Mouse (Mus musculus) midbrain, embryonic 11.5 days (tissue): Measurements from ENCODE around the gene Gfpt2. TPM values are rescaled to one million over a fixed set of nuclear protein-coding genes. Genes with fewer than 3 reads are reported as not detected.
"Not testable (repeated sequence)": the region's sequence is repeated elsewhere in the genome, so short reads cannot be mapped to it uniquely, and the experiment has no call there.

Experiments
- ATAC-seq: fragments of 200-750 bp; cut with Nextera tagmentation; 2 replicates; pipeline ENCODE4 v1.8.0; 2017; ENCODE audit warnings: moderate TSS enrichment, moderate library complexity; ENCODE audit not compliant: low FRiP score
- DNase-seq: peaks from one replicate; pipeline ENCODE4 v3.0.0; 2015; ENCODE audit warnings: low spot score; ENCODE audit errors: missing footprints
- H3K27ac ChIP-seq: fragments of 300-500 bp; sonication (generic); 2 replicates; pipeline ENCODE4 v1.5.1; 2014; ENCODE audit warnings: low read depth, low read length
- H3K27me3 ChIP-seq: fragments of 300-500 bp; sonication (generic); 2 replicates; pipeline ENCODE4 v1.6.1; 2014; ENCODE audit warnings: mild to moderate bottlenecking, low read length, moderate library complexity, mixed read lengths; ENCODE audit not compliant: control insufficient read depth, insufficient read depth
- H3K36me3 ChIP-seq: fragments of 300-500 bp; sonication (generic); 2 replicates; pipeline ENCODE4 v1.6.1; 2014; ENCODE audit warnings: mild to moderate bottlenecking, low read length, moderate library complexity, mixed read lengths; ENCODE audit not compliant: control insufficient read depth, insufficient read depth
- H3K4me1 ChIP-seq: fragments of 300-500 bp; sonication (generic); 2 replicates; pipeline ENCODE4 v1.6.1; 2014; ENCODE audit warnings: low read length; ENCODE audit not compliant: control insufficient read depth, insufficient read depth
- H3K4me2 ChIP-seq: fragments of 300-500 bp; sonication (generic); 2 replicates; pipeline ENCODE4 v1.6.1; 2014; ENCODE audit warnings: mild to moderate bottlenecking, moderate library complexity
- H3K4me3 ChIP-seq: fragments of 300-500 bp; sonication (generic); 2 replicates; pipeline ENCODE4 v1.5.1; 2014; ENCODE audit warnings: low read depth, low read length
- H3K9ac ChIP-seq: fragments of 300-500 bp; sonication (generic); 2 replicates; pipeline ENCODE4 v1.6.1; 2014; ENCODE audit warnings: low read length
- H3K9me3 ChIP-seq: fragments of 300-500 bp; sonication (generic); 2 replicates; pipeline ENCODE4 v1.6.1; 2016; ENCODE audit warnings: low read length; ENCODE audit not compliant: control insufficient read depth
- WGBS: fragments of 180-500 bp; shearing (Covaris S2); extraction: QIAGEN DNeasy Blood & Tissue Kit; methylation state at CpG from one replicate; pipeline ENCODE4 v1.1.7; 2014; 5-methylcytosine and 5-hydroxymethylcytosine counted together
- polyA plus RNA-seq: library from polyadenylated mRNA; unstranded; fragments of >200 nt; fragmentation: Nextera tagmentation; extraction: Ambion mirVana; gene quantifications from 2 replicates; pipeline ENCODE4 v1.2.1, GENCODE M21; 2014

The Gfpt2 gene
- polyA plus RNA-seq, 1 experiment from 2014 or later, result 8.7 TPM

GRCm38 (mm10) chr11:49810696-49811095 is 16.7 kb downstream of the Gfpt2 start:
- not testable (repeated sequence) for ATAC-seq, H3K4me2 ChIP-seq, H3K36me3 ChIP-seq, H3K4me1 ChIP-seq, H3K27me3 ChIP-seq, H3K27ac ChIP-seq, H3K9me3 ChIP-seq, H3K9ac ChIP-seq, H3K4me3 ChIP-seq, DNase-seq
- WGBS, result 88% methylated on average over 7 of the region's 7 CpGs

- Histone ChIP-seq H3K9me3 (no peaks in the 10 kb centered on the region), H3K36me3 (no peaks in the 10 kb centered on the region), H3K4me1 (no peaks in the 10 kb centered on the region), H3K27ac (no peak overlapping the region), H3K27me3 (no peaks in the 10 kb centered on the region), H3K4me3 (no peak overlapping the region), H3K9ac (no peak overlapping the region), H3K4me2 (no peak overlapping the region)
- WGBS, result 90% methylated on average over 8 of the region's 8 CpGs
- ATAC-seq, result no peak
- DNase-seq, result peak; percentile 39
These were observed 17.1 kb downstream of the Gfpt2 start for GRCm38 (mm10) chr11:49811099-49811541.

GRCm38 (mm10) chr11:49811879-49812278 is 17.9 kb downstream of the Gfpt2 start:
- DNase-seq (peak; percentile 44), ATAC-seq (no peak)
- H3K36me3 ChIP-seq, result no peaks in the 10 kb centered on the region
- no peak overlapping the region for H3K4me2 ChIP-seq
- H3K27ac ChIP-seq, result no peak overlapping the region
- H3K4me3 ChIP-seq, result no peak overlapping the region
- WGBS, result 87% methylated on average over 8 of the region's 8 CpGs
- H3K9me3 ChIP-seq, result no peaks in the 10 kb centered on the region
- no peak overlapping the region for H3K9ac ChIP-seq
- no peaks in the 10 kb centered on the region for H3K4me1 ChIP-seq
- no peaks in the 10 kb centered on the region for H3K27me3 ChIP-seq

- H3K4me3 ChIP-seq, result no peak overlapping the region
- no peaks in the 10 kb centered on the region for H3K9me3 ChIP-seq
- DNase-seq (no peak), ATAC-seq (no peak)
- H3K27me3 ChIP-seq, result no peaks in the 10 kb centered on the region
- H3K4me2 ChIP-seq, result no peak overlapping the region
- no peak overlapping the region for H3K27ac ChIP-seq
- no peak overlapping the region for H3K9ac ChIP-seq
- no peaks in the 10 kb centered on the region for H3K4me1 ChIP-seq
- H3K36me3 ChIP-seq, result no peaks in the 10 kb centered on the region
- 90% methylated on average over 15 of the region's 15 CpGs for WGBS
These were observed 25.0 kb downstream of the Gfpt2 start for GRCm38 (mm10) chr11:49818869-49819566.

- H3K27me3 ChIP-seq, result no peaks in the 10 kb centered on the region
- no peak overlapping the region for H3K27ac ChIP-seq
- H3K9me3 ChIP-seq, result no peaks in the 10 kb centered on the region
- no peaks in the 10 kb centered on the region for H3K36me3 ChIP-seq
- no peak overlapping the region for H3K4me2 ChIP-seq
- ATAC-seq (no peak), DNase-seq (no peak)
- WGBS, result 89% methylated on average over 7 of the region's 7 CpGs
- H3K4me3 ChIP-seq, result no peak overlapping the region
- H3K9ac ChIP-seq, result no peak overlapping the region
- H3K4me1 ChIP-seq, result no peaks in the 10 kb centered on the region
These were observed 25.7 kb downstream of the Gfpt2 start for GRCm38 (mm10) chr11:49819676-49820075.

- 79% methylated on average over 2 of the region's 2 CpGs for WGBS
- H3K4me1 ChIP-seq, result no peaks in the 10 kb centered on the region
- H3K27me3 ChIP-seq, result no peaks in the 10 kb centered on the region
- no peak overlapping the region for H3K27ac ChIP-seq
- no peak overlapping the region for H3K4me2 ChIP-seq
- H3K9ac ChIP-seq, result no peak overlapping the region
- DNase-seq (no peak), ATAC-seq (no peak)
- no peaks in the 10 kb centered on the region for H3K36me3 ChIP-seq
- no peaks in the 10 kb centered on the region for H3K9me3 ChIP-seq
- H3K4me3 ChIP-seq, result no peak overlapping the region
These were observed 26.9 kb downstream of the Gfpt2 start for GRCm38 (mm10) chr11:49820928-49821327.

GRCm38 (mm10) chr11:49821546-49821945 is 27.6 kb downstream of the Gfpt2 start:
- Histone ChIP-seq H3K4me3 (no peak overlapping the region), H3K9me3 (no peaks in the 10 kb centered on the region), H3K27ac (no peak overlapping the region), H3K4me1 (no peaks in the 10 kb centered on the region), H3K36me3 (no peaks in the 10 kb centered on the region), H3K27me3 (no peaks in the 10 kb centered on the region), H3K9ac (no peak overlapping the region), H3K4me2 (no peak overlapping the region)
- DNase-seq (no peak), ATAC-seq (no peak)
- 95% methylated on average over 2 of the region's 2 CpGs for WGBS

GRCm38 (mm10) chr11:49822337-49822736 is 28.4 kb downstream of the Gfpt2 start:
- Histone ChIP-seq H3K27ac (no peak overlapping the region), H3K36me3 (no peaks in the 10 kb centered on the region), H3K9ac (no peak overlapping the region), H3K4me3 (no peak overlapping the region), H3K9me3 (no peaks in the 10 kb centered on the region), H3K4me1 (no peaks in the 10 kb centered on the region), H3K4me2 (no peak overlapping the region), H3K27me3 (no peaks in the 10 kb centered on the region)
- DNase-seq, result no peak
- 84% methylated on average over 2 of the region's 2 CpGs for WGBS
- ATAC-seq, result no peak

GRCm38 (mm10) chr11:49824896-49825295 is 30.9 kb downstream of the Gfpt2 start:
- no peak overlapping the region for H3K27ac ChIP-seq
- H3K4me3 ChIP-seq, result no peak overlapping the region
- no peak overlapping the region for H3K9ac ChIP-seq
- no peaks in the 10 kb centered on the region for H3K4me1 ChIP-seq
- H3K4me2 ChIP-seq, result no peak overlapping the region
- no peaks in the 10 kb centered on the region for H3K27me3 ChIP-seq
- DNase-seq (peak; percentile 97), ATAC-seq (no peak)
- H3K9me3 ChIP-seq, result no peaks in the 10 kb centered on the region
- no peaks in the 10 kb centered on the region for H3K36me3 ChIP-seq
- WGBS, result 49% methylated on average over 2 of the region's 2 CpGs
